Mouse (Mus musculus): ENCODE measurements around the gene Aes.

Aes gene

GRCm38 (mm10) chr10:81559163-81559626, at the start of gene Aes:
Gene Aes, plus strand, starts transcription at chr10:81559488.
- CTCF ChIA-PET: interaction anchor here (0.6 kb wide), 1 partner anchor 9 kb away, joined by 3 read pairs; no protein-coding TSS in a partner anchor

GRCm38 (mm10) chr10:81510246-81510810, 49.0 kb upstream of the Aes start:
- CTCF ChIA-PET: no interaction called here

- CTCF ChIA-PET: interaction anchor here (0.8 kb wide), 1 partner anchor 11 kb away, joined by 3 read pairs; no protein-coding TSS in a partner anchor
Observed at GRCm38 (mm10) chr10:81513798-81514197, 45.5 kb upstream of the Aes start.

- CTCF ChIA-PET: interaction anchor here (1.1 kb wide), 1 partner anchor 14 kb away, joined by 3 read pairs; no protein-coding TSS in a partner anchor
Observed at GRCm38 (mm10) chr10:81517227-81517626, 42.1 kb upstream of the Aes start.

- CTCF ChIA-PET: interaction anchor here (1.2 kb wide), 1 partner anchor 34 kb away, joined by 4 read pairs; no protein-coding TSS in a partner anchor
Observed at GRCm38 (mm10) chr10:81518546-81518945, 40.7 kb upstream of the Aes start.

- CTCF ChIA-PET: interaction anchor here (1.0 to 1.2 kb wide), 2 partner anchors 17 to 34 kb away, joined by 4 read pairs; no protein-coding TSS in a partner anchor
Observed at GRCm38 (mm10) chr10:81519227-81519977, 39.9 kb upstream of the Aes start.

- CTCF ChIA-PET: interaction anchor here (1.0 kb wide), 1 partner anchor 18 kb away, joined by 4 read pairs; no protein-coding TSS in a partner anchor
Observed at GRCm38 (mm10) chr10:81519978-81520365, 39.3 kb upstream of the Aes start.

GRCm38 (mm10) chr10:81523142-81523541, 36.1 kb upstream of the Aes start:
- CTCF ChIA-PET: no interaction called here

GRCm38 (mm10) chr10:81523570-81523969, 35.7 kb upstream of the Aes start:
- CTCF ChIA-PET: interaction anchor here (0.8 kb wide), 2 partner anchors 29 to 498 kb away, joined by 3 read pairs; no protein-coding TSS in a partner anchor

GRCm38 (mm10) chr10:81524051-81524605, 35.2 kb upstream of the Aes start, which contains the start of gene Gna15:
Gene Gna15, minus strand, starts transcription at chr10:81524225.
- CTCF ChIA-PET: interaction anchor here (0.7 to 0.8 kb wide), 3 partner anchors 27 to 497 kb away, joined by 3 read pairs; no protein-coding TSS in a partner anchor

- CTCF ChIA-PET: interaction anchor here (0.7 to 1.9 kb wide), 3 partner anchors 23 to 74 kb away, joined by 3 to 5 read pairs (median 3); no protein-coding TSS in a partner anchor
Observed at GRCm38 (mm10) chr10:81525017-81525694, 34.1 kb upstream of the Aes start.

- CTCF ChIA-PET: interaction anchor here (1.9 kb wide), 1 partner anchor 25 kb away, joined by 5 read pairs; no protein-coding TSS in a partner anchor
Observed at GRCm38 (mm10) chr10:81526779-81527178, 32.5 kb upstream of the Aes start.

- CTCF ChIA-PET: no interaction called here
Observed at GRCm38 (mm10) chr10:81534826-81535225, 24.5 kb upstream of the Aes start.

- CTCF ChIA-PET: no interaction called here
Observed at GRCm38 (mm10) chr10:81536734-81537133, 22.6 kb upstream of the Aes start.

- CTCF ChIA-PET: no interaction called here
Observed at GRCm38 (mm10) chr10:81537429-81537828, 21.9 kb upstream of the Aes start.

GRCm38 (mm10) chr10:81538321-81539048, 20.8 kb upstream of the Aes start:
- CTCF ChIA-PET: no interaction called here

- CTCF ChIA-PET: no interaction called here
Observed at GRCm38 (mm10) chr10:81541363-81541762, 17.9 kb upstream of the Aes start.

GRCm38 (mm10) chr10:81541803-81542202, 17.5 kb upstream of the Aes start:
- CTCF ChIA-PET: interaction anchor here (0.7 kb wide), 1 partner anchor 151 kb away, joined by 3 read pairs; no protein-coding TSS in a partner anchor

- CTCF ChIA-PET: interaction anchor here (0.5 kb wide), 1 partner anchor 15 kb away, joined by 6 read pairs; no protein-coding TSS in a partner anchor
Observed at GRCm38 (mm10) chr10:81542727-81543460, 16.4 kb upstream of the Aes start.

GRCm38 (mm10) chr10:81543633-81544032, 15.7 kb upstream of the Aes start:
- CTCF ChIA-PET: interaction anchor here (0.5 kb wide), 1 partner anchor 15 kb away, joined by 6 read pairs; no protein-coding TSS in a partner anchor

Measured in spleen, embryonic (tissue).